Mouse (Mus musculus) liver, embryonic 14.5 days (tissue): ENCODE measurements around the gene Zfp740.

Experiments
- CTCF ChIP-seq: IDR thresholded peaks from 2 replicates; pipeline ENCODE4 v1.5.1; 2016; ENCODE audit warnings: antibody characterized with exemption, low read depth, control low read depth
- EP300 ChIP-seq: IDR thresholded peaks from 2 replicates; pipeline ENCODE4 v1.6.1; 2016; ENCODE audit warnings: antibody characterized with exemption, low read depth

GRCm38 (mm10) chr15:102263037-102263436 lies 60.0 kb downstream of the Zfp740 start:
- TF ChIP-seq CTCF (no peak), EP300 (no peak)
